Mouse (Mus musculus): ENCODE data around the gene Lrrc8b. TPM values are rescaled to one million over a fixed set of nuclear protein-coding genes. Genes with fewer than 3 reads are reported as not detected.

Lrrc8b gene
- polyA plus RNA-seq, 1 experiment, result 31.1 TPM

GRCm38 (mm10) chr5:105409092-105409491 lies 6.5 kb upstream of the Lrrc8b start:
- no peak for DNase-seq (ENCODE audit: low read depth)
- TF ChIP-seq CTCF (IDR thresholded peaks at IDR 0.05; ENCODE audit: borderline replicate concordance, extremely low read depth, insufficient read depth, insufficient read length), result no peak
- no peak for TF ChIP-seq POLR2A (IDR thresholded peaks at IDR 0.05; ENCODE audit: borderline replicate concordance, extremely low read depth, insufficient read depth, insufficient read length, poor library complexity, severe bottlenecking)

- DNase-seq (ENCODE audit: low read depth), result no peak
- TF ChIP-seq CTCF (IDR thresholded peaks at IDR 0.05; ENCODE audit: borderline replicate concordance, extremely low read depth, insufficient read depth, insufficient read length) (no peak), POLR2A (IDR thresholded peaks at IDR 0.05; ENCODE audit: borderline replicate concordance, extremely low read depth, insufficient read depth, insufficient read length, poor library complexity, severe bottlenecking) (no peak)
Observed at GRCm38 (mm10) chr5:105410521-105411293, 4.9 kb upstream of the Lrrc8b start.

- no peak for DNase-seq (ENCODE audit: low read depth)
Observed at GRCm38 (mm10) chr5:105411294-105411570, 4.3 kb upstream of the Lrrc8b start.

GRCm38 (mm10) chr5:105411768-105412167 lies 3.8 kb upstream of the Lrrc8b start:
- DNase-seq (ENCODE audit: low read depth), result no peak
- TF ChIP-seq POLR2A (IDR thresholded peaks at IDR 0.05; ENCODE audit: borderline replicate concordance, extremely low read depth, insufficient read depth, insufficient read length, poor library complexity, severe bottlenecking) (no peak), CTCF (IDR thresholded peaks at IDR 0.05; ENCODE audit: borderline replicate concordance, extremely low read depth, insufficient read depth, insufficient read length) (no peak)

More at GRCm38 (mm10) chr5:105411294-105411570, 4.3 kb upstream of the Lrrc8b start:
- TF ChIP-seq CTCF (IDR thresholded peaks at IDR 0.05; ENCODE audit: borderline replicate concordance, extremely low read depth, insufficient read depth, insufficient read length) (no peak), POLR2A (IDR thresholded peaks at IDR 0.05; ENCODE audit: borderline replicate concordance, extremely low read depth, insufficient read depth, insufficient read length, poor library complexity, severe bottlenecking) (no peak)

GRCm38 (mm10) chr5:105412634-105413033 lies 2.9 kb upstream of the Lrrc8b start:
- no peak for DNase-seq (ENCODE audit: low read depth)
- TF ChIP-seq CTCF (IDR thresholded peaks at IDR 0.05; ENCODE audit: borderline replicate concordance, extremely low read depth, insufficient read depth, insufficient read length) (no peak), POLR2A (IDR thresholded peaks at IDR 0.05; ENCODE audit: borderline replicate concordance, extremely low read depth, insufficient read depth, insufficient read length, poor library complexity, severe bottlenecking) (no peak)

- no peak for TF ChIP-seq CTCF (IDR thresholded peaks at IDR 0.05; ENCODE audit: borderline replicate concordance, extremely low read depth, insufficient read depth, insufficient read length)
- TF ChIP-seq POLR2A (IDR thresholded peaks at IDR 0.05; ENCODE audit: borderline replicate concordance, extremely low read depth, insufficient read depth, insufficient read length, poor library complexity, severe bottlenecking), result no peak
- DNase-seq (ENCODE audit: low read depth), result no peak
Observed at GRCm38 (mm10) chr5:105414341-105415120, 1.0 kb upstream of the Lrrc8b start.

- TF ChIP-seq POLR2A (IDR thresholded peaks at IDR 0.05; ENCODE audit: borderline replicate concordance, extremely low read depth, insufficient read depth, insufficient read length, poor library complexity, severe bottlenecking), result no peak
- no peak for TF ChIP-seq CTCF (IDR thresholded peaks at IDR 0.05; ENCODE audit: borderline replicate concordance, extremely low read depth, insufficient read depth, insufficient read length)
- DNase-seq (ENCODE audit: low read depth), result peak; percentile 25
Observed at GRCm38 (mm10) chr5:105415951-105416675, 538 bp downstream of the Lrrc8b start.

GRCm38 (mm10) chr5:105417217-105417616 lies 1.6 kb downstream of the Lrrc8b start:
- DNase-seq (ENCODE audit: low read depth), result no peak
- TF ChIP-seq CTCF (IDR thresholded peaks at IDR 0.05; ENCODE audit: borderline replicate concordance, extremely low read depth, insufficient read depth, insufficient read length), result no peak
- no peak for TF ChIP-seq POLR2A (IDR thresholded peaks at IDR 0.05; ENCODE audit: borderline replicate concordance, extremely low read depth, insufficient read depth, insufficient read length, poor library complexity, severe bottlenecking)

GRCm38 (mm10) chr5:105418364-105418763 lies 2.8 kb downstream of the Lrrc8b start:
- no peak for DNase-seq (ENCODE audit: low read depth)
- TF ChIP-seq CTCF (IDR thresholded peaks at IDR 0.05; ENCODE audit: borderline replicate concordance, extremely low read depth, insufficient read depth, insufficient read length) (no peak), POLR2A (IDR thresholded peaks at IDR 0.05; ENCODE audit: borderline replicate concordance, extremely low read depth, insufficient read depth, insufficient read length, poor library complexity, severe bottlenecking) (no peak)

- no peak for DNase-seq (ENCODE audit: low read depth)
- TF ChIP-seq POLR2A (IDR thresholded peaks at IDR 0.05; ENCODE audit: borderline replicate concordance, extremely low read depth, insufficient read depth, insufficient read length, poor library complexity, severe bottlenecking) (no peak), CTCF (IDR thresholded peaks at IDR 0.05; ENCODE audit: borderline replicate concordance, extremely low read depth, insufficient read depth, insufficient read length) (no peak)
Observed at GRCm38 (mm10) chr5:105418851-105419250, 3.3 kb downstream of the Lrrc8b start.

- no peak for DNase-seq (ENCODE audit: low read depth)
- TF ChIP-seq POLR2A (IDR thresholded peaks at IDR 0.05; ENCODE audit: borderline replicate concordance, extremely low read depth, insufficient read depth, insufficient read length, poor library complexity, severe bottlenecking) (no peak), CTCF (IDR thresholded peaks at IDR 0.05; ENCODE audit: borderline replicate concordance, extremely low read depth, insufficient read depth, insufficient read length) (no peak)
Observed at GRCm38 (mm10) chr5:105425587-105425986, 10.0 kb downstream of the Lrrc8b start.
